Mouse (Mus musculus) neural tube, embryonic 15.5 days (tissue): ENCODE measurements around the gene Pin1rt1. TPM values are rescaled to one million over a fixed set of nuclear protein-coding genes. Genes with fewer than 3 reads are reported as not detected.
A peak's percentile ranks its signal among the peaks of the same experiment; 100 is the strongest.

Experiments
- ATAC-seq: fragments of 200-750 bp; cut with Nextera tagmentation; 2 replicates; pipeline ENCODE4 v1.8.0; 2017; ENCODE audit warnings: mild to moderate bottlenecking, moderate TSS enrichment, moderate library complexity; ENCODE audit not compliant: low FRiP score
- H3K27ac ChIP-seq: fragments of 300-500 bp; sonication (generic); replicated peaks from 2 replicates; pipeline ENCODE4 v1.5.1; 2015; ENCODE audit warnings: mild to moderate bottlenecking, inconsistent platforms
- H3K27me3 ChIP-seq: fragments of 300-500 bp; sonication (generic); replicated peaks from 2 replicates; pipeline ENCODE4 v1.6.1; 2015; ENCODE audit warnings: inconsistent platforms
- H3K36me3 ChIP-seq: fragments of 300-500 bp; sonication (generic); 2 replicates; pipeline ENCODE4 v1.6.1; 2015; ENCODE audit warnings: inconsistent platforms
- H3K4me1 ChIP-seq: fragments of 300-500 bp; sonication (generic); 2 replicates; pipeline ENCODE4 v1.6.1; 2015; ENCODE audit warnings: inconsistent platforms
- H3K4me2 ChIP-seq: fragments of 300-500 bp; sonication (generic); 2 replicates; pipeline ENCODE4 v1.6.1; 2015; ENCODE audit warnings: inconsistent platforms, mild to moderate bottlenecking, moderate library complexity
- H3K4me3 ChIP-seq: fragments of 300-500 bp; sonication (generic); replicated peaks from 2 replicates; pipeline ENCODE4 v1.5.1; 2015; ENCODE audit warnings: mild to moderate bottlenecking, inconsistent platforms
- H3K9ac ChIP-seq: fragments of 300-500 bp; sonication (generic); replicated peaks from 2 replicates; pipeline ENCODE4 v1.6.1; 2015; ENCODE audit warnings: mild to moderate bottlenecking, inconsistent platforms
- H3K9me3 ChIP-seq: fragments of 300-500 bp; sonication (generic); replicated peaks from 2 replicates; pipeline ENCODE4 v1.6.1; 2016; ENCODE audit warnings: inconsistent platforms
- WGBS: fragments of 180-500 bp; shearing (Covaris S2); methylation state at CpG from one replicate; pipeline ENCODE4 v1.1.7; 2015; ENCODE audit warnings: mixed read lengths; 5-methylcytosine and 5-hydroxymethylcytosine counted together
- polyA plus RNA-seq: library from polyadenylated mRNA; unstranded; fragments of >200 nt; fragmentation: Nextera tagmentation; extraction: Ambion mirVana; gene quantifications from 2 replicates; pipeline ENCODE4 v1.2.1, GENCODE M21; 2015

Gene Pin1rt1
- polyA plus RNA-seq, 1 experiment from 2014 or later, result 0.35 TPM

DNA sequence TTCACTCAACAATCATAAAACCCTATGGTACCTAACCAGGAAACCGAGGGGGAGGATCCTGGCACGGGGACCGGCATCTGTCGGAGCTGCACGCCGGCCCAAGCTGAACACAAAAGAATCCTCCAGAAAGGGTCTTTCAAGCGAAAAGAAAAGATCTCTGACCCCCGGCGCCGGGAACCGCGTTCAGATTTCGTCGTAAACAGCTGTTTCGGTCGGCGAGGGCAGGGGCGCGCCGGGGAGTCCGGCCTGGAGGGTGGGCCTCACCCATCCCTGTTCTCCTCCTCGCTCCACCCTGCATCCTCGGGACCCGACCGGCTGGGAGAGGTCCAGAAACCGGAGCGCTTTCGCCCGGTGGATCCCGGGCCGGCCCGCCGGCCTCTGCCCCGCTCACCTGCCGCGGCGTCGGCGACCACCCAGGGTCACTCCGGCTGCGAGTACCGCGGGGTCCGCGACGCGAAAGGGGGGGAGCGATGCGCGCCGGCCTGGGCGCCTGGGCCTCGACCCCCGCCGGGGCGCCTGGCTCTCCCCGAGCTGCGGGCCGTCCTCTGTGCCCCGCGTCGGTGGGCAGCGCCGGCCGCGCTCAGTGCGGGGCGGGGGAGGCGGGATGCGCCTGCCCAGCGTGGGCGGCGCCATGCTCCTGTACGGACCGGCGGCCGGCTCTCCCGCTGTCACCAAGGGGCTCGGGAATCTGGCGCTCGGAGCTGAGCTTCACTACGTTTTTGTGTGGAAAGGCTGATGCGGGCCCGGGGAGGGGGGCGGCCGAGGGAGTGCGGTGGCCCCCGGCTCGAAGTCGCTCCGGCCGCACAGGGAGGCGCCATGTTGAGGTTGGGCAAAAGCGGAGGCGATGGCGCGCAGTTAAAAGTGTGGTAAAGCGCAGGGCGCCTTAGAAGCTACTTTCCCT lies 4.3 kb downstream of the Pin1rt1 start, which contains the start of gene Tcp11l1:
Gene Tcp11l1 (minus strand): TSS at position 585 of the 901 bp plus-strand sequence.
- H3K9me3 ChIP-seq, result no peaks in the 10 kb centered on the region
- H3K27me3 ChIP-seq, result 0 out of 2 replicates have a peak, but pooled peaks cover 4% of the 10 kb centered on the region
- peak within 1 kb of the TSS; percentile 83 for H3K4me3 ChIP-seq
- peak within 1 kb of the TSS; percentile 77 for H3K4me2 ChIP-seq
- H3K36me3 ChIP-seq, result no peaks in the 10 kb centered on the region
- ATAC-seq, result peak; percentile 97
- peaks cover 25% of the 10 kb centered on the region for H3K4me1 ChIP-seq
- H3K9ac ChIP-seq, result peak within 1 kb of the TSS; percentile 75
- H3K27ac ChIP-seq, result peak within 1 kb of the TSS; percentile 92
- WGBS, result under 1% methylated on average over 77 of the region's 99 CpGs

DNA sequence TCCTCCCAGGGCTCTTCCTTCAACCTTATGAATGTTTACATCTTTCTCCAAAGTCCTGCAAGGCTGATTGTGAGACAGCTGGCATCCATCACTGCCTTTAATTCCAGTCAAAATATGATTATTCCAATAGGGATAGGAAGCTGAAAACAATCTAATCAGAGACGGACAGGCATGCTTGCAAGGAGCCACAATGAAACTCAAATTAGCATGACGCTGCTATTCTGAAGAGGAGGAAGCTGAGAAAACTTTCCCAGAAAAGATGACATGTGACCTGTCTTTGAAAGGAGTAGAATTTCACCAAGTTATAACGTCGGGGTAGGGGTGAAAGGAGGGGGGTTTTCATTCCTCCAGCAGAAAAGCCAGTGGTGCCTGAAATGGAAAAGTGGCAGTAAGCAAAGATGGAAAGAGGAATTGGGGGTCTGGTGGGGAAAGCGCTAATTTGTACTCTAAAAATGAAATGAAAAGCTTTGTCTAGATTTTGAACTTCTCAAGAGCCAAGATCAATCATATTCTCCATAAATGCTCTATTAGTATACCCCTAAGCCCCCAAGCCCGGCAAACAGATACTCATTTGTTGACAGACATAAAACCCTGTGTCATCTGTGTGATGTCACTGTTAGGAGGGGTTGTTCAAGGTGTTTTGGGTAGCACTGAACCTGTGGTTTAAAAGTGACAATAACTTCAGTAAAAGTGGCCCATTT lies 5.4 kb downstream of the Pin1rt1 start:
- H3K9me3 ChIP-seq, result no peaks in the 10 kb centered on the region
- peak overlapping the region; percentile 75 for H3K9ac ChIP-seq
- WGBS, result 17% methylated on average over 6 of the region's 6 CpGs
- H3K4me3 ChIP-seq, result peak overlapping the region; percentile 83
- 0 out of 2 replicates have a peak, but pooled peaks cover 4% of the 10 kb centered on the region for H3K27me3 ChIP-seq
- peak overlapping the region; percentile 92; the same call in 1 of the 2 replicates for H3K27ac ChIP-seq
- peak; percentile 7 for ATAC-seq
- peaks cover 5% of the 10 kb centered on the region; the same call in 1 of the 2 replicates for H3K36me3 ChIP-seq
- H3K4me2 ChIP-seq, result peak overlapping the region; percentile 77
- peaks cover 25% of the 10 kb centered on the region for H3K4me1 ChIP-seq

DNA sequence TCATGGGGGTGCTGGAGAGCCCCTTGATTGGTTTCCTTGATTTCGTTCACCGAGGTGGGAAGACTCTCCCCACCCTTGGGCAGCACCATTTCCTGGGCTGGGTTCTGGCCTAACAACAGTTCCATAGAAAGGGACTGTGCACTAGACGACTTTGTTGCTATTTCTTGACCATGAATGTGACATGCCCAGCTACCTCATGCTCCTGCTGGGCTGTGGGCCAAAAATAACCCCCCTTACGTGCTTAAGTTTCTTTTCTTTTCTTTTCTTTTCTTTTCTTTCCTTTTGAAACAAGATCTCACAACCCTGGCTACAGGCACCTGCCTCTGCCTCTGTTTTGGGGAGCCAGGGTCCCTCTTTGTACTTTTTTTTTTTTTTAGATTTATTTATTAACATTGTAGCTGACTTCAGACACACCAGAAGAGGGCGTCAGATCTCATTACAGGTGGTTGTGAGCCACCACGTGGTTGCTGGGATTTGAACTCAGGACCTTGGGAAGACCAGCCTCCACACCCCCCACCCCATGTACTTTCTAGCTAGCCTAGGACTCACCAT lies 6.3 kb downstream of the Pin1rt1 start:
- Histone ChIP-seq H3K9ac (no peak overlapping the region), H3K27ac (no peak overlapping the region), H3K4me1 (peaks cover 25% of the 10 kb centered on the region), H3K9me3 (no peaks in the 10 kb centered on the region), H3K4me3 (no peak overlapping the region), H3K27me3 (0 out of 2 replicates have a peak, but pooled peaks cover 4% of the 10 kb centered on the region), H3K36me3 (peaks cover 14% of the 10 kb centered on the region), H3K4me2 (0 out of 2 replicates have a peak overlapping the region, but pooled peaks have one; percentile 77)
- no peak for ATAC-seq
- WGBS, result 60% methylated on average over 6 of the region's 6 CpGs

DNA sequence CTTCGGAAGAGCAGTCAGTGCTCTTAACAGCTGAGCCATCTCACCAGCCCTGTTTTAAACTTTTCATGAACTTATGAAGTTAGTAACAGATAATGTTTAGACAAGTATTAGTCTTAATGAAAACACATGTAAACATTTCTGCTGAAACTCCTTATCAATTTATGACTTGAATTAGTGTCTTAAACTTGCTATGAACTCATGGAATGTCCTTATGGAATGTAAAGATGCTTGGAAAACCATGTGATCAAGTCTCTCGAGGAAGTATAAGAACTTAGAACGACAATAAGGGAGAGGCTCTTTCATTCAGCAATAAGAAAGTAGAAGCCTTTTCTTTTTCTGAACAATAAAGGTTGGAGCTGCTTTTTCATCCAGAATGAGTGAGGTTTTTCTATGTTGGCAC lies 11.8 kb downstream of the Pin1rt1 start:
- H3K27ac ChIP-seq, result no peak overlapping the region
- no peak overlapping the region for H3K9ac ChIP-seq
- no peak for ATAC-seq
- H3K9me3 ChIP-seq, result no peaks in the 10 kb centered on the region
- no peak overlapping the region for H3K4me3 ChIP-seq
- WGBS, result 85% methylated on average over 3 of the region's 3 CpGs
- peaks cover 28% of the 10 kb centered on the region for H3K36me3 ChIP-seq
- H3K27me3 ChIP-seq, result no peaks in the 10 kb centered on the region
- no peak overlapping the region for H3K4me2 ChIP-seq
- no peaks in the 10 kb centered on the region for H3K4me1 ChIP-seq

DNA sequence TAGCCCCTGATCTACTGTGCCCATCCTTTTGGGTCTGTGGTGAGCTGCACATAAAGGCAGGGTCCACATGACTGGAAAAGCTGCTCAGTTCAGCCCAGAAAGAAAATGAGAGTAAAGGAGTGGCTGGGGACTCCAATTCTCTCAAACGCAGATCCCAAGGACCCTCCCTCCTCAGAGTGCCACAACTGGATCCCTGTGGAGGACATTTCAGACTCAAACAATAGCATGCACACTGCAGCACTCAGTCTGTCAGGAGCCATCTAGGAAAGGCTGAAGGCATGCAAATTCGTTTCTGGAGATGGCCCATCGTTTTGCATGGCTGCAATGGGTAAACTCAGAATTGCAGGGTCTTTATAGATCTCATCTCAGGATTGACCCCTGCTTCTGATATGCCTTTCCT lies 13.0 kb downstream of the Pin1rt1 start:
- WGBS, result 58% methylated on average over 3 of the region's 3 CpGs
- H3K27me3 ChIP-seq, result no peaks in the 10 kb centered on the region
- no peaks in the 10 kb centered on the region for H3K9me3 ChIP-seq
- no peak overlapping the region for H3K9ac ChIP-seq
- no peak overlapping the region for H3K27ac ChIP-seq
- no peaks in the 10 kb centered on the region for H3K4me1 ChIP-seq
- ATAC-seq, result no peak
- no peak overlapping the region for H3K4me3 ChIP-seq
- peaks cover 36% of the 10 kb centered on the region for H3K36me3 ChIP-seq
- no peak overlapping the region for H3K4me2 ChIP-seq

DNA sequence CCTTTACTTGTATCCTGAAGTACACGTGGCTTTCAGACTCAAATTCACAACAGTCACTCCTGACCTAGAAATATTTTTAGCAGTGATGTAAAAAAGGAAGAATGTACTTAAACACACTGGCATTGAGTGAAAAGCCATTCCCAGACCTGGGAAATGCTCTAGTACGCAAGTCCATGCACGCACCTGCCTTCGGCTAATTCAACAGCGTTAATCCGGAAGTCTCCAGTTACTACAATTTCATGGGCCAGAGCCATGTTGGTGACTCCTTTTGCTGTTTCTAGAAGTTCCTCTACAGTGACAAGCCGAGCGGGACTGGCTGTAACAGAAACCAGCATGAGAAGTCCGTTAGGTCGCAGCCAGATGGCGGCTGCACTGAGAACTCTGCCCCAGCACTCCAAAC lies 16.5 kb downstream of the Pin1rt1 start:
- no peaks in the 10 kb centered on the region for H3K9me3 ChIP-seq
- peaks cover 23% of the 10 kb centered on the region for H3K36me3 ChIP-seq
- H3K27ac ChIP-seq, result no peak overlapping the region
- H3K4me1 ChIP-seq, result no peaks in the 10 kb centered on the region
- WGBS, result 89% methylated on average over 11 of the region's 11 CpGs
- ATAC-seq, result no peak
- H3K4me2 ChIP-seq, result no peak overlapping the region
- H3K9ac ChIP-seq, result no peak overlapping the region
- H3K4me3 ChIP-seq, result no peak overlapping the region
- no peaks in the 10 kb centered on the region for H3K27me3 ChIP-seq

DNA sequence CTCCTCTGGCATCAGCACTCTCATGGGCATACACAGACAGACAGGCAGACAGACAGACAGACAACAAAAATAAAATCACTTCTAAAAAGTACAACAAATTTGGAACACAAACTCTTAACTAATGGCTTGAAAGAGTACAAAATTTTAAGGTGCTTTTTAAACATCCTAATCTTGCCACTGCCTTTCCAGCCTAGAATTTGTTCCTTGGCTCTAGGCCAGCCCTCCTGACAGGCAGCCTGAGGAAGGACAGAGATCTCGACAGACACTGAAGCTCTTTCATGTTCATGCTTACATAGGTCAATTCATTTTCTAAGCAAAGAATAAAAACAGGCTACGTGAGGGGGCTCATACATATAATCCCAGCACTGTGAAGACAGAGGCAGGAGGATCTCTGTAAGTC lies 23.6 kb downstream of the Pin1rt1 start:
- no peak for ATAC-seq
- H3K4me1 ChIP-seq, result no peaks in the 10 kb centered on the region
- peaks cover 3% of the 10 kb centered on the region; the same call in 1 of the 2 replicates for H3K36me3 ChIP-seq
- no peaks in the 10 kb centered on the region for H3K27me3 ChIP-seq
- no peak overlapping the region for H3K4me2 ChIP-seq
- no peak overlapping the region for H3K9ac ChIP-seq
- 63% methylated on average over 2 of the region's 2 CpGs for whole genome bisulfite sequencing
- no peak overlapping the region for H3K27ac ChIP-seq
- H3K4me3 ChIP-seq, result no peak overlapping the region
- no peaks in the 10 kb centered on the region for H3K9me3 ChIP-seq

DNA sequence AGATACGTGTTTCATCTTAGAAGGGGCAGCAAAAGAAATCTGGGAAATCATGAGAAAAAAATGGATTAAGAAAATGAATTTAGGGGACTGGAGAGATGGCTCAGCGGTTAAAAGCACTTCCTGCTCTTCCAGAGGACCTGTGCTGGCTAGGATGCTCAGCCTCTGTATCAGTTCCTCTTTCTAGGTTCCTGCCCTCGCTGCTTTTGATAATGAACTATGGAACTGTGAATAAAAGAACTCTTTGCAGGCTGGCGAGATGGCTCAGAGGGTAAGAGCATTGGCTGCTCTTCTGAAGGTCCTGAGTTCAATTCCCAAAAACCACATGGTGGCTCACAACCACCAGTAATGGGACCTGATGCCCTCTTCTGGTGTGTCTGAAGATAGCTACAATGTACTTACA lies 25.5 kb downstream of the Pin1rt1 start:
- Histone ChIP-seq H3K27ac (no peak overlapping the region), H3K27me3 (no peaks in the 10 kb centered on the region), H3K4me3 (no peak overlapping the region), H3K9me3 (no peaks in the 10 kb centered on the region), H3K9ac (no peak overlapping the region), H3K4me2 (no peak overlapping the region), H3K4me1 (no peaks in the 10 kb centered on the region), H3K36me3 (peaks cover 3% of the 10 kb centered on the region; the same call in 1 of the 2 replicates)
- 90% methylated on average over 4 of the region's 4 CpGs for WGBS
- ATAC-seq, result no peak

DNA sequence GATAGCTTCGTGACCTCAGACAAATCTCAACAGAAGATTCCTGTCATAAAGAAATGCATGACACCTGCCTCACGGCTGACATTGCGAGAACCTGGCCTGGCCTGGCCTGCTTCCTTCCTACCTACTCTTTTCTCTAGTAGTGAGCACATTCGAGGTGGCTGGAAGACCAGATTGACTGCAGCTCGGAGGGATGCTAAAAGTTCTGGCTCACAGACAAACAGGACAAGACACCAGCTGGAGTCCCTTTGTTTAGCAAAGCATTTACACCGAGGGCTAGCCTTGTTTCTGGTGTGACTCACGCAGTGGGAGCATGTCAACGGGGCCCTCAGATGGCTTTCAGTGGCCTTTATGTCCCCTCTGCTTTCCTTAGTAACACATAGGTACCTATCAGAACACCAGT lies 27.5 kb downstream of the Pin1rt1 start:
- Histone ChIP-seq H3K9me3 (no peaks in the 10 kb centered on the region), H3K27ac (no peak overlapping the region), H3K4me2 (no peak overlapping the region), H3K9ac (no peak overlapping the region), H3K27me3 (no peaks in the 10 kb centered on the region), H3K4me1 (peaks cover 3% of the 10 kb centered on the region), H3K4me3 (no peak overlapping the region), H3K36me3 (peaks cover 7% of the 10 kb centered on the region)
- no peak for ATAC-seq
- 66% methylated on average over 8 of the region's 8 CpGs for WGBS

DNA sequence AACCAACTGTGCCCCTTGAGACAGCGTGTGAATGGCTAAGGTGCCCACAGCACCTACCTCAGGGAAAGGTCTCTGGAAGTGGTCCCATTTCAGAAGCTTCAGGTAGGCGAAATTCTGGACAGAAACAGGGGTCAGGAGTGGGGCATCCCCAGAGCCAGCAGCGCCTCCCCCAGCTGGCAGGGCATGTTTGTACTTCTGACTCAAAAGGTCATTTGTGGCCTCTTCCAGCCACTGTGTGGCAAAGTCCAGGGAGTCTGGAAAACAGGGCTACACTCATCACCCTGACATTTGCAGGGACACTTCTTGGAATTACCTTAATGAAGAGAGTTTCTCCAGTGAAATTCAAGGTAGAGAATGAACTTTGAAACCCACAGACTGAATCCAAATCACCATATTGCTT lies 27.9 kb downstream of the Pin1rt1 start:
- H3K27ac ChIP-seq, result no peak overlapping the region
- H3K36me3 ChIP-seq, result peaks cover 8% of the 10 kb centered on the region
- no peak for ATAC-seq
- H3K9ac ChIP-seq, result no peak overlapping the region
- no peak overlapping the region for H3K4me3 ChIP-seq
- no peaks in the 10 kb centered on the region for H3K27me3 ChIP-seq
- no peak overlapping the region for H3K4me2 ChIP-seq
- no peaks in the 10 kb centered on the region for H3K9me3 ChIP-seq
- WGBS, result 86% methylated on average over 3 of the region's 3 CpGs
- peaks cover 3% of the 10 kb centered on the region for H3K4me1 ChIP-seq

DNA sequence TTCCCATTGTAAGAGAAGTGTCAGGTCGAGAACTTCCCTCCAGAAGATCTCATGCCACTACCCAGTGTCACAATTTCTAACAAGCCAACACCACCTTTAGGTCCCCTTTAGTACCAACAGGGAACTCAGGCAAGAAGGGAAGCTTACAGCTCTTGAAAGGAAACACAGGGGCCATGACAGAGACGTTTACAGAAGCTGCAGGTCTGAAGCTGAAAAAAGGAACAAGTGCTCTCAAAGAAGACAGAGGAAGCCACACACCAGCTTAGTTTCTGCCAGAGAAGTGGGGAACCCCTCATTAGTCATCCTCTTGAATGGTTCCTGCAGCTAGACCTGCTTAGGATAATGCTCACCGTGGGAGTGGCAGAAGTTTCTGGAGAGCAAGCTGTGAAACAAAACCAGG lies 28.9 kb downstream of the Pin1rt1 start:
- no peak overlapping the region for H3K4me3 ChIP-seq
- no peak for ATAC-seq
- no peak overlapping the region for H3K9ac ChIP-seq
- peaks cover 3% of the 10 kb centered on the region for H3K4me1 ChIP-seq
- H3K36me3 ChIP-seq, result peaks cover 16% of the 10 kb centered on the region
- H3K9me3 ChIP-seq, result no peaks in the 10 kb centered on the region
- H3K4me2 ChIP-seq, result no peak overlapping the region
- no peaks in the 10 kb centered on the region for H3K27me3 ChIP-seq
- H3K27ac ChIP-seq, result no peak overlapping the region
- 82% methylated on average over 3 of the region's 3 CpGs for WGBS
